Mouse (Mus musculus): ENCODE measurements around the gene Amhr2. TPM values are rescaled to one million over a fixed set of nuclear protein-coding genes. Genes with fewer than 3 reads are reported as not detected.

The Amhr2 gene
- 0.03 and 0.08 TPM in 2 replicates for polyA plus RNA-seq (2012)

DNA sequence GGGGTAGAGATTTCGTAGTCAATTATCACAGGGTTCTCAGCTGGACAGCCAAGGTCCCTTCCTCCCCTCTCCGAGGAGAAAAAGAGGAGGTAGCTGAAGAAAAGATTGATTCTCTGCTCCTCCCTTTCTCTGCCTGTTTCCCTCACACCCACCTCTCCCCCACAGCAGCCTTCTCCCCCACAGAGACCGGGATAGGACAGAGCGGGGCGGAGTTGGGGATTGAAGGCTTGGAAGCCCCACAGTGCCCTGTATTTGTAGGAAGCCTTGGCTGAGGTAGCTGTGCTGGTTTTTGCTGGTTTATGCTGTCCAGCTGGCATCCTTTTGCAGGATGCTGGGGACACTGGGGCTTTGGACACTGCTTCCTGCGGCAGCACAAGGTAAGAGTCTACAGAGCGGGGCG is at the start of gene Amhr2:
Gene Amhr2, plus strand, starts transcription at position 222 of the 400 bp plus-strand sequence.
- no peak within 1 kb of the TSS for H3K4me3 ChIP-seq (replicated peaks)
- no peaks in the 10 kb centered on the region for H3K36me3 ChIP-seq (ENCODE audit: control insufficient read depth)
- H3K27me3 ChIP-seq (ENCODE audit: control insufficient read depth) = no peaks in the 10 kb centered on the region; the same call in 1 of the 2 replicates
- TF ChIP-seq TAL1 (IDR thresholded peaks at IDR 0.05; ENCODE audit: low read length) (no peak), GATA1 (IDR thresholded peaks at IDR 0.05; ENCODE audit: low read length) (no peak)
- H3K4me1 ChIP-seq (ENCODE audit: control insufficient read depth) = peaks cover 12% of the 10 kb centered on the region
- no peaks in the 10 kb centered on the region for H3K9me3 ChIP-seq (ENCODE audit: control insufficient read depth, low read length)

DNA sequence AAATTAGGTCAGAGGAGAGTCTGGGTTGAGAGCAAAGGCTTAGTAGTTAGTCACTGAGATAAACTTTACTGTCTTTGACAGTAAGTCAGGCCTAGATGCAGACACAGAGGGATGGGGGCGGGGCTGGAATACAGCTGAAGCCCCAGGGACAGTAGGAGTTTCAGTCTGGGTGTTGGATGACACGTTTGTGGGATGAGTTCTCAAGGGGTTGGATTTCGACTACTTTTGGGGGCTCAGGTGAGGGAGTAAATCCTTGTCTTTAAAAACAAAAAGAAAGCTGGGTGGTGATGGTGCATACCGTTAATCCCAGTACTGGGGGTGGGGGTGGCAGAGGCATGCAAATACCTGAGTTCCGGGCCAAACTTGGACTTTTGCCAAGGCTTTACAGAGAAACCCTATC is 46.5 kb upstream of the Amhr2 start:
- Histone ChIP-seq H3K27me3 (ENCODE audit: control insufficient read depth) (no peaks in the 10 kb centered on the region), H3K9me3 (ENCODE audit: control insufficient read depth, low read length) (no peaks in the 10 kb centered on the region), H3K4me3 (replicated peaks) (peak overlapping the region; percentile 80), H3K36me3 (ENCODE audit: control insufficient read depth) (no peaks in the 10 kb centered on the region), H3K4me1 (ENCODE audit: control insufficient read depth) (peaks cover 67% of the 10 kb centered on the region)
- no peak for TF ChIP-seq GATA1 (IDR thresholded peaks at IDR 0.05; ENCODE audit: low read length)
- TF ChIP-seq TAL1 (IDR thresholded peaks at IDR 0.05; ENCODE audit: low read length) = no peak

DNA sequence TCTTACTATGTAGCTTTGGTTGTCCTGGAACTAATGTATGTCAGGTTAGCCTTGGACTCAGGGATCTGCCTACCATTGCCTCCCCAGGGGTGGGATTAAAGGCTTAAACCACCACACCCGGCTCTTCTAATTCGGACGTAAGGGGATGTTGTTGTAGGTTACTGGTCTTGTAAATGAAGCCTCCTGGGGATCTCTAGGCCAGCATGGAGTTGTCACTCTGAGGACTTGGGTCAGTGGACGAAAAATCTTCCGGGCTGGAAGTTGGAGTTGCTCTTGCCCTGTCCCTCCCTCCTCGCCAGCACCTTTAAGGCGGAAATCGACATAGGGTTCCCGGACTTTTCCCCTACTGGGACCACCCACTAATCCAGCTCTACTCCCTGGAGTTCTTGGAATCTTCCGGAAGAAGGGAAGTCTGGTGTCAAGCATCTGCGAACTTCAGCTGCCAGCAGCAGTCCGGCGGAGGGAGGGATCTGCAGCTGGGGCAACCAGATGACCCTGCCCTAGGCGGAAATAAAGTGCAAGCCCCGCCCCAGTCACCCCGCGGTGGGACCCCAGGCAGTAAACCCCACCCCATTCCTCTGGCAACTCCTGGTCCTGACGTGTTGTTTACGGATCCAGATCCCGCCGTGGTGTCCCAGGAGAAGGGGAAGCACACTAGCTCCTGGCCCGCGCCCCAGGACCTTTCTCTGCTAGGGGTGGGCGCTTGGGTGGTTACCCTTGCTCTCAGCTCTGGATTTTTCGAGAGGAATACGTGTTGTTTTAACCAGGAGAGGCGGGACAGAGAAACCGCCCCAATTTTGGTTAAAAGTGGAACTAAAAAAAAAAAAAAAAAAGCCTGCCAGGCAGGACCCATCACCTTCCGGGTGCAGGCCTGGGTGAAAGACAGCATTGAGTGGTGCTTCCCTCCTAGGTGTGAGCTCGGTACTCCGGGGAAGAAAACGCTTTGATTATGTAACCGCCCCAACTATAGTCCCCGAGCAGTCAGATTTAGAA is 45.6 kb upstream of the Amhr2 start:
- Histone ChIP-seq H3K9me3 (ENCODE audit: control insufficient read depth, low read length) (no peaks in the 10 kb centered on the region), H3K27me3 (ENCODE audit: control insufficient read depth) (no peaks in the 10 kb centered on the region), H3K4me3 (replicated peaks) (peak overlapping the region; percentile 80), H3K36me3 (ENCODE audit: control insufficient read depth) (no peaks in the 10 kb centered on the region), H3K4me1 (ENCODE audit: control insufficient read depth) (peaks cover 64% of the 10 kb centered on the region)
- no peak for TF ChIP-seq GATA1 (IDR thresholded peaks at IDR 0.05; ENCODE audit: low read length)
- no peak for TF ChIP-seq TAL1 (IDR thresholded peaks at IDR 0.05; ENCODE audit: low read length)

DNA sequence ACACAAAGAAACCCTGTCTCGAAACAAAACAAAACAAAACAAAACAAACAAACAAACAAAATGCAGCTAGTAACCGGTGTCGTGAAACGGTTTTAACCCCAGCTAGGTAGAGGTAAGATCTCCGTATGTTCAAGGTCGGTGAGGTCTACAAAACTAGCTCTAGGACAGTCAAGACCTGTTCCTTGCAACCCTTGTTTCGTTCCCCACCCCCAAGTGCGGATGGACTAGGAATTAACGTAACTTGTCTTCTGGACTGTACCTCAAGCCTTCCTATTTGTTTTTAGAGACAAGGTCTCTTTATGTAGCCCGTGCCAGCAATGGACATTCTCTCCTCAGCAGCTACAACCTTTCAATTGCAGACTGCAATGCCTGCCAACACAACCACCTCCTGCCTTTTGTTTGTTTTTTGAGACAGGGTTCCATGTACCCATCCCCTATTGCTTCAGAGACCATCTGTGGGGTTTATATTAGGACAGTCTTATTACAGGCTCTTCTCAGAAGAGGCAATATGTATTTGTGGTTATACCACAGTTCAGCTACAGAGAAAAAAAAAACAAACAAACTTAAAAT is 44.6 kb upstream of the Amhr2 start:
- Histone ChIP-seq H3K27me3 (ENCODE audit: control insufficient read depth) (no peaks in the 10 kb centered on the region), H3K36me3 (ENCODE audit: control insufficient read depth) (no peaks in the 10 kb centered on the region), H3K9me3 (ENCODE audit: control insufficient read depth, low read length) (no peaks in the 10 kb centered on the region), H3K4me3 (replicated peaks) (no peak overlapping the region), H3K4me1 (ENCODE audit: control insufficient read depth) (peaks cover 62% of the 10 kb centered on the region)
- TF ChIP-seq GATA1 (IDR thresholded peaks at IDR 0.05; ENCODE audit: low read length) = no peak
- TF ChIP-seq TAL1 (IDR thresholded peaks at IDR 0.05; ENCODE audit: low read length) = no peak

DNA sequence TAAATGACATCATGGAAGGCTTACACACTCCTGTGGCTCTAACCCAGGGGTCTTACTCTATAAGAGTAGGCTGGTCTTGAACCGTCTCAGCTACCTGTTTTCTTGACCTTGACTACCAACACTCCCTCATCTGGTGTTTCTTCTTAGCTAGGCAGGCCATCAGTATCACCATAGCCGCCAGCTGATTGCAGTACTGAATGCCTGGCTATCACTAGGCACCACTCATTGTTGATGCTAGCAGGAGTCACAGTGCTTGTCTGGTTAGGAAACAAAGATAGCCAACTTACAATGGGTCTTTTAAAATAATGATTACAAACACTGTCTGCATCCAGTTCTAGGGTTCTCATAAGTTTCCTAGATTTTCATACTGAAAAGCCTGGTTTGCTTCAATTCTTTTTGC is 43.9 kb upstream of the Amhr2 start:
- no peaks in the 10 kb centered on the region for H3K27me3 ChIP-seq (ENCODE audit: control insufficient read depth)
- H3K36me3 ChIP-seq (ENCODE audit: control insufficient read depth) = no peaks in the 10 kb centered on the region
- no peak overlapping the region for H3K4me3 ChIP-seq (replicated peaks)
- H3K4me1 ChIP-seq (ENCODE audit: control insufficient read depth) = peaks cover 55% of the 10 kb centered on the region
- no peaks in the 10 kb centered on the region for H3K9me3 ChIP-seq (ENCODE audit: control insufficient read depth, low read length)
- TF ChIP-seq GATA1 (IDR thresholded peaks at IDR 0.05; ENCODE audit: low read length) = no peak

DNA sequence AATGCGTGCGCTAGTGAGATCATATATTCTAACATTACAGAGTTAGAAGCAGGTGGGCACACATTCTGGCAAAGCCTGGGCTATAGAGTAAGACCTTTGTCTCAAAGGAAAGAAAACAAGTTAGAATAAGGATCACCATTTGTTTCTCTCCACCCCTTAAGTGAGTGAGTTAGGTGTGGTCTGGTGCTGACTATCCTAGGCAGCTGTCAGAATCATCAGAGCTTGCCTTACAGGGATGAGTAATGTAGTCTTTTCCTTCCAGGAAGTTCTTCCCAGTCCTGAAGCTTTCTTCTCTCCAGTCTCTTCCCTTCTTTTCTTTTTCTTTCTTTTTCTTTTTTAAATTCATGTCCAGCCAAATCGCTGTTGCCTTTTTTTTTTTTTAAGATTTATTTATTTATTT is 43.0 kb upstream of the Amhr2 start:
- Histone ChIP-seq H3K4me3 (replicated peaks) (no peak overlapping the region), H3K36me3 (ENCODE audit: control insufficient read depth) (peaks cover 2% of the 10 kb centered on the region), H3K4me1 (ENCODE audit: control insufficient read depth) (peaks cover 58% of the 10 kb centered on the region), H3K27me3 (ENCODE audit: control insufficient read depth) (no peaks in the 10 kb centered on the region), H3K9me3 (ENCODE audit: control insufficient read depth, low read length) (no peaks in the 10 kb centered on the region)
- no peak for TF ChIP-seq GATA1 (IDR thresholded peaks at IDR 0.05; ENCODE audit: low read length)

DNA sequence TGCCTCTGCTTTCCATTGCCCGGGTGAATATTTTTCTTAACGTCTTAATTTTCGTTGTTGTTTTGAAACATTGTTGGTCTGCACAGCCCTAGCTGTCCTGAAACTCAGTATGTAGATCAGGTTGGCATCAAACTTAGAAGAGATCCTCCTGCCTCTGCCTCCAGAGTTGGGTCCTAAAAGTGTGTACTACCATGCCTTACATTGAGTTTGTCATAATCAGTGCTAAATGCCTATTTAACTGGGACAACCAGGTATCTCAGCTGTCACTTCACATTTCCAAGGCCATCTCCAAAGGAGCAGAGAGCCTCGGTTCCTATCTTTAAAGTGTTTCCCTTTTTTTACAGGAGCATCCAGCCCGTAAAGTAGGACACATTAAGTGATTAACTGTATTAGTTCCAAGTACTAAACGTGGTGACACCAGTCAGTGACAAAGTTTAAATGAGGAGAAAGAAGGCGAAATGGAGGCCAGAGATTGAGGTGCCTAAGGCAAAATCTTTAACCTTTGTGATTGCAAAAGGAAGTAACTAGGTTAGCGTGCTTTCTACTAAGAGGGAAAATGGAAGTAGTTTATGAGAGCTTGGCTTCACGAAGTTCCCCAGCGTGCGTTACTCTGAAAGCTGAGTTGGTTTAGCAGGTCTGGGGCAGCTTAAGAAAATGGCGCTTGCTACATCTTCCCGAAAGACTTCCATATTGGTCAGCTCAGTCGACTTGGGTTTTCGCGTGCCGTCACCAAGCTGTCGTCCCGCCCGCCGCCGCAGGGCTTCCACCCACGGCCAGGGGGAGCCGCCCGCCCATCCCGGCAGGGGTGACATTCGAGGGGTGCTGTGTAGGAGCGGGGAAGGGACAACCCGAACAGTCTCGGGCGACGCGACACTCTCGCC is 40.3 kb upstream of the Amhr2 start:
- Histone ChIP-seq H3K27me3 (ENCODE audit: control insufficient read depth) (no peaks in the 10 kb centered on the region), H3K36me3 (ENCODE audit: control insufficient read depth) (peaks cover 29% of the 10 kb centered on the region), H3K4me1 (ENCODE audit: control insufficient read depth) (peaks cover 70% of the 10 kb centered on the region), H3K4me3 (replicated peaks) (peak overlapping the region; percentile 82), H3K9me3 (ENCODE audit: control insufficient read depth, low read length) (no peaks in the 10 kb centered on the region)
- TF ChIP-seq GATA1 (IDR thresholded peaks at IDR 0.05; ENCODE audit: low read length) = no peak
- TF ChIP-seq TAL1 (IDR thresholded peaks at IDR 0.05; ENCODE audit: low read length) = no peak

DNA sequence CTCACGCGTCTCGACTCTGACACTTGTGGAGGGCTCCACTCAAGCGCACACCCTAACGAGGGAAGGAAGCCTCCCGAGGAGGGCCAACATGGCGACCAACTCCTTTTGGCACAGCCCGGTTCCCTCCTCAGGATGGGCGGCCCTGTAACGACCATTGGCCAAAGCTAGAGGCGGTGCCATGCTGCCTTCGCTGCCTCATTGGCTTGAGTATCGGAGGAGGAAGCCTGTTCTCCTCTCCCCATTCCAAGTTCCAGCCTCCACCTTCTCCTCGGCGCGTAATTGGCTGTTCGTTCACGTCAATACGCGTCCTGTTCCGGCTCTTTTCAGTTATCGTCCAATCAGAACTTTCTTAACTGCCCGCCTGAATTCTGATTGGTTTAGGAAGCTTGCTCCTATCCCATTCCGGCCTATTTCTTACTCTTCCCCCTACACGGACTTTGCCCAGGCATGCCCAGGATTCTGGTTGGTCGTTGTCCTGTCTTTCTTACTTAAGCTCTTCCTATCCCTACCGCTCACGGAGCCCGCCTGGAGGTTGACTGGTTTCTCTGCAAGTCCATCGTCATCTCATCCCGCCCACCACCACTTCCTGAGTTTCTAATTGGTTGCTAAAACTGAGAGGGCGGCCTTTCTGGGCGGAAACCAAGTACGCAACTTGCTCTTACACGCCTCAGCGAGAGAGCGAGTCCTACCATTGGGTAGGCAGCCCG is 39.5 kb upstream of the Amhr2 start, which contains the start of gene Sp1:
Gene Sp1, plus strand, starts transcription at position 655 of the 707 bp plus-strand sequence.
- Histone ChIP-seq H3K27me3 (ENCODE audit: control insufficient read depth) (no peaks in the 10 kb centered on the region), H3K9me3 (ENCODE audit: control insufficient read depth, low read length) (no peaks in the 10 kb centered on the region), H3K4me3 (replicated peaks) (peak within 1 kb of the TSS; percentile 82), H3K36me3 (ENCODE audit: control insufficient read depth) (peaks cover 36% of the 10 kb centered on the region), H3K4me1 (ENCODE audit: control insufficient read depth) (peaks cover 70% of the 10 kb centered on the region)
- TF ChIP-seq TAL1 (IDR thresholded peaks at IDR 0.05; ENCODE audit: low read length) (no peak), GATA1 (IDR thresholded peaks at IDR 0.05; ENCODE audit: low read length) (no peak)
